Mouse (Mus musculus): ENCODE results near the gene Arrdc2.

DNA sequence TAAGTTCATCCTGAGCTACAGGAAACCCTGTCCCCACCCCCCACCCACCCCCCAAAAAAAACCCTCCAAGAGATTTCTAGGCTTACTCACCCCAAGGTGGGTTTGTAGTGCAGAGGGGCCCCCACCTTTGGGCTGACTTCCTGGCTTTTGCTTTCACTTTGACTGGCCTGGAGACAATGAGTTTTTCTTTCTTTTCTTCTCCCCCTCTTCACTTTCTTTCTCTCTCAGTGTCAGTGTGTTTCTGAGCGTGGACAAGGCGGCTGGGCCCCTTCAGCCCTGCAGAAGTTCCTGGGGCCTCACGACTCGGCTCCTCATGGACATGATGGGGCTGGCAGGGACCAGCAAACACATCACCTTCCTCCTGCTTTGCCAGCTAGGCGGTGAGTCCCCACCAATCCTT lies 31.3 kb downstream of the Arrdc2 start, which contains the start of gene Il12rb1:
- TF ChIP-seq CTCF (IDR thresholded peaks at IDR 0.05; ENCODE audit: extremely low read depth, insufficient read depth, low read length) (no peak), POLR2A (IDR thresholded peaks at IDR 0.05; ENCODE audit: extremely low read depth, insufficient read depth, low read length) (no peak)

Data from cortical plate, adult 2 months (tissue).